Mouse (Mus musculus) heart, embryonic 12.5 days (tissue): ENCODE results near the gene Cenph. TPM values are rescaled to one million over a fixed set of nuclear protein-coding genes. Genes with fewer than 3 reads are reported as not detected.
"Not testable (repeated sequence)": the region's sequence is repeated elsewhere in the genome, so short reads cannot be mapped to it uniquely, and the experiment has no call there.

Experiments used
- ATAC-seq: fragments of 200-750 bp; cut with Nextera tagmentation; 2 replicates; pipeline ENCODE4 v1.8.0; 2017; ENCODE audit warnings: moderate TSS enrichment, moderate library complexity; ENCODE audit not compliant: insufficient number of reproducible peaks, low FRiP score
- H3K27ac ChIP-seq: fragments of 300-500 bp; sonication (generic); 2 replicates; pipeline ENCODE4 v1.5.1; 2016; ENCODE audit warnings: mild to moderate bottlenecking, moderate library complexity; ENCODE audit not compliant: poor library complexity, severe bottlenecking
- H3K27me3 ChIP-seq: fragments of 300-500 bp; sonication (generic); replicated peaks from 2 replicates; pipeline ENCODE4 v1.6.1; 2016; ENCODE audit warnings: mild to moderate bottlenecking, moderate library complexity
- H3K36me3 ChIP-seq: fragments of 300-500 bp; sonication (generic); 2 replicates; pipeline ENCODE4 v1.6.1; 2016; ENCODE audit warnings: mild to moderate bottlenecking, moderate library complexity
- H3K4me1 ChIP-seq: fragments of 300-500 bp; sonication (generic); replicated peaks from 2 replicates; pipeline ENCODE4 v1.6.1; 2016; ENCODE audit warnings: mild to moderate bottlenecking
- H3K4me2 ChIP-seq: fragments of 300-500 bp; sonication (generic); 2 replicates; pipeline ENCODE4 v1.6.1; 2016; ENCODE audit warnings: mild to moderate bottlenecking, moderate library complexity
- H3K4me3 ChIP-seq: fragments of 300-500 bp; sonication (generic); 2 replicates; pipeline ENCODE4 v1.5.1; 2016; ENCODE audit warnings: mild to moderate bottlenecking
- H3K9ac ChIP-seq: fragments of 300-500 bp; sonication (generic); 2 replicates; pipeline ENCODE4 v1.6.1; 2016; ENCODE audit warnings: mild to moderate bottlenecking, moderate library complexity
- H3K9me3 ChIP-seq: fragments of 300-500 bp; sonication (generic); replicated peaks from 2 replicates; pipeline ENCODE4 v1.6.1; 2016; ENCODE audit warnings: mild to moderate bottlenecking, moderate library complexity
- WGBS: fragments of 180-500 bp; shearing (Covaris S2); methylation state at CpG from one replicate; pipeline ENCODE4 v1.1.7; 2016; 5-methylcytosine and 5-hydroxymethylcytosine counted together
- polyA plus RNA-seq: library from polyadenylated mRNA; unstranded; fragments of >200 nt; fragmentation: Nextera tagmentation; extraction: Ambion mirVana; gene quantifications from 2 replicates; pipeline ENCODE4 v1.2.1, GENCODE M21; 2016

The Cenph gene
- 21.8 and 24.0 TPM in 2 replicates for polyA plus RNA-seq

- Histone ChIP-seq H3K4me3 (peak within 1 kb of the TSS; percentile 70), H3K4me2 (peak within 1 kb of the TSS; percentile 94), H3K27ac (no peak within 1 kb of the TSS), H3K4me1 (peaks cover 16% of the 10 kb centered on the region), H3K36me3 (peaks cover 33% of the 10 kb centered on the region), H3K27me3 (no peaks in the 10 kb centered on the region), H3K9me3 (no peaks in the 10 kb centered on the region), H3K9ac (peak within 1 kb of the TSS; percentile 77)
- WGBS, result under 1% methylated on average over 46 of the region's 46 CpGs
- ATAC-seq, result peak; percentile 91
Observed at GRCm38 (mm10) chr13:100775252-100776055, at the start of gene Cenph. Cenph (minus strand) TSS chr13:100775899.

DNA sequence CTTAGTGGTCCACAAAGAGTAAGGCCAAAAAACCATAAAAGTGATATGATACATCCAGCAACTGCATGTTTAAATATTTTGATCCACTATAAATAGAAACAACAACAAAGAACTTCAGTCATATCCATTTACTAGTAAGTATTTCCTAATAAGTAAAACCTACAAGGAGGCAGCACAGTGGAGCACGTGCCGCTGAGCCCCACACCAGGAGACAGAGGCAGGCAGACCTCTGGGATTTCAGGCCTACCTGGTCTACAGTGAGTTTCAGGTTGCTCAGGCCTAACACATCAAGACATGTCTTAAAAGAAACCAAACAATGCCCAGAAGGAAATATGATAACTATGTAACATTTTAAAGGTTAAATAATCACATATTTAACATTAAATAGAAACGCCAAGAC, 49.2 kb upstream of the Cenph start:
- Histone ChIP-seq H3K27ac (no peak overlapping the region), H3K27me3 (no peaks in the 10 kb centered on the region), H3K9me3 (no peaks in the 10 kb centered on the region), H3K9ac (no peak overlapping the region), H3K4me1 (no peaks in the 10 kb centered on the region), H3K36me3 (peaks cover 66% of the 10 kb centered on the region), H3K4me2 (no peak overlapping the region), H3K4me3 (no peak overlapping the region)
- WGBS, result 89% methylated on average over 3 of the region's 3 CpGs
- no peak for ATAC-seq

- no peak for ATAC-seq
- Histone ChIP-seq H3K9ac (no peak overlapping the region), H3K27me3 (no peaks in the 10 kb centered on the region), H3K36me3 (peaks cover 71% of the 10 kb centered on the region), H3K4me1 (no peaks in the 10 kb centered on the region), H3K27ac (no peak overlapping the region), H3K9me3 (no peaks in the 10 kb centered on the region), H3K4me2 (no peak overlapping the region), H3K4me3 (no peak overlapping the region)
- 75% methylated on average over 6 of the region's 6 CpGs for WGBS
Observed at GRCm38 (mm10) chr13:100824306-100824705, 48.6 kb upstream of the Cenph start.

GRCm38 (mm10) chr13:100823863-100824262, 48.2 kb upstream of the Cenph start:
- Histone ChIP-seq H3K27me3 (no peaks in the 10 kb centered on the region), H3K4me3 (no peak overlapping the region), H3K4me2 (no peak overlapping the region), H3K27ac (no peak overlapping the region), H3K9ac (no peak overlapping the region), H3K36me3 (peaks cover 75% of the 10 kb centered on the region), H3K4me1 (no peaks in the 10 kb centered on the region), H3K9me3 (no peaks in the 10 kb centered on the region)
- ATAC-seq, result no peak
- WGBS, result 93% methylated on average over 3 of the region's 3 CpGs

GRCm38 (mm10) chr13:100814451-100814850, 38.8 kb upstream of the Cenph start:
- WGBS, result 93% methylated on average over 6 of the region's 6 CpGs
- H3K4me2 ChIP-seq, result no peak overlapping the region
- no peak for ATAC-seq

GRCm38 (mm10) chr13:100805776-100806175, 30.1 kb upstream of the Cenph start:
- WGBS, result 88% methylated on average over 3 of the region's 3 CpGs
- Histone ChIP-seq H3K9ac (no peak overlapping the region), H3K4me1 (no peaks in the 10 kb centered on the region), H3K36me3 (peaks cover 78% of the 10 kb centered on the region), H3K27ac (no peak overlapping the region), H3K9me3 (no peaks in the 10 kb centered on the region), H3K27me3 (no peaks in the 10 kb centered on the region), H3K4me3 (no peak overlapping the region), H3K4me2 (no peak overlapping the region)
- ATAC-seq, result no peak

More at GRCm38 (mm10) chr13:100814451-100814850, 38.8 kb upstream of the Cenph start:
- Histone ChIP-seq H3K27ac (no peak overlapping the region), H3K4me1 (no peaks in the 10 kb centered on the region), H3K4me3 (no peak overlapping the region), H3K27me3 (no peaks in the 10 kb centered on the region), H3K36me3 (peaks cover 75% of the 10 kb centered on the region), H3K9me3 (no peaks in the 10 kb centered on the region), H3K9ac (no peak overlapping the region)

DNA sequence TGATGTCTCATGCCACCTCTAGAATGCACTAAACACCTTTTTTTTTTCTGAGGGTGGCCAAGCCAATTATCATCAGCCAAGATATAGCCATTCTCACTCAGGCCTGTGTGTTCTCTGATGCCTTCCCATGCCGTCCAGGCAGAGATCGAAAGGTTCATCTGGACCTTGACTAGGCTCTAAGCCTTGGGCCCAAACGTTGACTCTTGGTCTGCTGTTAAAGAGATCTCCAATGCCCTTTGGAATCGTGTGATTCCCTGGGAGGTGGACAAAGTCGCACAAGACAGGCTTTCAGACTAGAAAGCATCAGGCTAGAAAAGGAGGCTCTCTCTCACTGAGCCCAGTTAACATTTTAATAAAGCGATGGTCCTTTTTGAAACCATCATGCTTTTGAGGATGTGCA, 21.5 kb upstream of the Cenph start:
- no peaks in the 10 kb centered on the region for H3K4me1 ChIP-seq
- no peak for ATAC-seq
- no peak overlapping the region for H3K9ac ChIP-seq
- H3K4me2 ChIP-seq, result no peak overlapping the region
- 87% methylated on average over 6 of the region's 6 CpGs for WGBS
- H3K4me3 ChIP-seq, result no peak overlapping the region
- no peaks in the 10 kb centered on the region for H3K9me3 ChIP-seq
- no peaks in the 10 kb centered on the region for H3K27me3 ChIP-seq
- H3K27ac ChIP-seq, result no peak overlapping the region
- H3K36me3 ChIP-seq, result peaks cover 19% of the 10 kb centered on the region

DNA sequence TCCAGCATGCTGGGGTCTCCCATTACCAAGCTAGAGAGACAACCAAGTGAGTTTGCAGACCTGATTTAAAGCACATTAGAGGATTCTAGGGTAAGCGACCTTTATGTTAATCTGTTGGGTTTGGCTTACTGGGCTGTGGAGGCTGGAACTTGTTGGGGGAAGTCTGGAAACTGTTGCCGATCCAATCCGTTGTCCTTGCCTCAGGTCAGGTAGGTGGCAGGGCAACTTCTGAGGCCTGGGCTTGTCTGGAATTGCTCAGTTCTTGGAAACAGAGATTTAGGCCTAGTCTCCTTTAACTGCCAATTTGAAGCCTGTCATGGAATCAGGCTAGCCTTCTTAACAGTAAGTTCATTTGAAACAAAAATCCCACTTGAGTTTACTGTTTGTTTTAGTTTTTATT, 13.4 kb upstream of the Cenph start:
- no peak for ATAC-seq

GRCm38 (mm10) chr13:100788057-100788456, 12.4 kb upstream of the Cenph start:
- Histone ChIP-seq H3K4me1 (peaks cover 20% of the 10 kb centered on the region), H3K36me3 (peaks cover 14% of the 10 kb centered on the region)
- H3K9me3 ChIP-seq, H3K27ac ChIP-seq, H3K4me3 ChIP-seq, H3K9ac ChIP-seq, ATAC-seq, H3K27me3 ChIP-seq, H3K4me2 ChIP-seq: not testable (repeated sequence)
- 90% methylated on average over 13 of the region's 14 CpGs for WGBS

More for the DNA sequence above, 13.4 kb upstream of the Cenph start:
- 77% methylated on average over 3 of the region's 3 CpGs for WGBS
- Histone ChIP-seq H3K27me3 (no peaks in the 10 kb centered on the region), H3K36me3 (peaks cover 4% of the 10 kb centered on the region; the same call in 1 of the 2 replicates), H3K27ac (no peak overlapping the region), H3K4me2 (no peak overlapping the region), H3K9me3 (no peaks in the 10 kb centered on the region), H3K9ac (no peak overlapping the region), H3K4me3 (no peak overlapping the region), H3K4me1 (peaks cover 11% of the 10 kb centered on the region)

DNA sequence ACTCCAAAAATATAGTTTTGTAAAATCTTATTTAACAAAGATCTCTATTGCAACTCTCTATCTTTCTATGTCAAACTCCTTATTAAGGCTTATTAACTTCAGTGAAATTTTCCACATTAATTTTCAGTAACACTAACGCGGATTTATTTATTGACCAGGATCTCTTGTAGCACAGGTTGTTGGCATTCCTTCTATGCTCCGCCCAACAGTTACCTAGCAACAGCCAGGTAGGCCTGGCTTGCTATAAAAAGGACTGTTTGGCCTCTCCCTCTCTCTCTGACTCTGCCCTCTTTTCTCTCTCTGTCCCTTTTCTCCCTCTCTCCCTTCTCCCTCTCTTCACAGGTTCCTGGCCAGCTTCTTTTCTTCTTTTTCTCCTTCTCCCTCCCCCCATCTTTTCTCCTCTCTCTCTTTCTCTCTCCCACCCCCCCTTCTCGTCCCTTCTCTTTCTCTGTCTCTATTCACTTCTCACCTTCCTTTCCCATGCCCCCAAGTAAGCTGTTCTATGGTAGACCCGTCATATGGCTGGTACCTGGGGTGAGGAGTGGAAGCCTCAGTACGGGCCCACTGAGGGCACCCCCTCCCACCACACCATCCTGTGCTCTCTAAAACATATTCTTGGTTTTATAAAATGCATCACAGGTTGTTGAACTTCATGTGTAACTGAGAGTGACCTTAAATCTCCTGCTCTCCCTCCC, 11.8 kb upstream of the Cenph start:
- no peak for ATAC-seq
- H3K27me3 ChIP-seq, result no peaks in the 10 kb centered on the region
- H3K9ac ChIP-seq, result no peak overlapping the region
- 66% methylated on average over 6 of the region's 6 CpGs for WGBS
- peaks cover 24% of the 10 kb centered on the region for H3K4me1 ChIP-seq
- no peak overlapping the region for H3K4me3 ChIP-seq
- H3K9me3 ChIP-seq, result no peaks in the 10 kb centered on the region
- H3K4me2 ChIP-seq, result no peak overlapping the region
- H3K36me3 ChIP-seq, result peaks cover 18% of the 10 kb centered on the region
- no peak overlapping the region for H3K27ac ChIP-seq

DNA sequence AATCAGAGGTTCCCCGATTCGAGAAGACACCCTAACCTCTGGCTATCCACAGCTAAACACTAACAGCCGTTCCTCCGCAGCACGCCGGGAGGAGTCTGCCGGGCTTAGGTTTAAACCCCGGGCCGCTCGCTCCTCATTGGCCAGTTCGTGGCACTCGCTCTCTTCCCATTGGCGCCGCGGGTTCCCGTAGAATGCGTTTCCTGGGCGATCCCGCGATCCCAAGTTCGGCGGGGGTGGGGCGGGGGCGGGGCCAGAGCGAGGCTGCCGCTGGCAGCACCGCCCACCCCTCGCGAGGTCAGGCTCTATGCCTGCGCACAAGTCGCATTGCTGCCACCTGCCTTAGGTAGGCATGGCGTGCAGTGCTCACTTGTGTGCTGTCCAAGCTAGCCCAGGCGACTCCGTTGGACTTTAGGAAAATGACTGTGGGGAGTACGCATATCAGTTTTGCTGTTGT, 10.7 kb upstream of the Cenph start, which contains the start of gene Ccnb1:
Gene Ccnb1 (minus strand): TSS at position 157 of the 454 bp plus-strand sequence.
- WGBS, result under 1% methylated on average over 35 of the region's 35 CpGs
- Histone ChIP-seq H3K4me1 (peaks cover 27% of the 10 kb centered on the region), H3K9ac (peak within 1 kb of the TSS; percentile 95), H3K9me3 (no peaks in the 10 kb centered on the region), H3K36me3 (peaks cover 28% of the 10 kb centered on the region), H3K27ac (peak within 1 kb of the TSS; percentile 48; the same call in 1 of the 2 replicates), H3K4me2 (peak within 1 kb of the TSS; percentile 90), H3K27me3 (no peaks in the 10 kb centered on the region), H3K4me3 (peak within 1 kb of the TSS; percentile 98)
- peak; percentile 99 for ATAC-seq
